Mouse (Mus musculus) intestine, postnatal 0 days (tissue): ENCODE results near the gene Myo16. TPM values are rescaled to one million over a fixed set of nuclear protein-coding genes. Genes with fewer than 3 reads are reported as not detected.

Experiments
- ATAC-seq: fragments of 200-750 bp; cut with Nextera tagmentation; 2 replicates; pipeline ENCODE4 v1.8.0; 2017; ENCODE audit warnings: mild to moderate bottlenecking, moderate TSS enrichment, moderate library complexity
- H3K27ac ChIP-seq: fragments of 300-500 bp; sonication (generic); 2 replicates; pipeline ENCODE4 v1.5.1; 2014; ENCODE audit warnings: mild to moderate bottlenecking, low read depth, low read length, moderate library complexity
- H3K27me3 ChIP-seq: fragments of 300-500 bp; sonication (generic); replicated peaks from 2 replicates; pipeline ENCODE4 v1.6.1; 2014; ENCODE audit warnings: low read length, mixed read lengths; ENCODE audit not compliant: control insufficient read depth, insufficient read depth
- H3K36me3 ChIP-seq: fragments of 300-500 bp; sonication (generic); 2 replicates; pipeline ENCODE4 v1.6.1; 2014; ENCODE audit warnings: mild to moderate bottlenecking, moderate library complexity; ENCODE audit not compliant: control insufficient read depth, insufficient read depth
- H3K4me1 ChIP-seq: fragments of 300-500 bp; sonication (generic); replicated peaks from 2 replicates; pipeline ENCODE4 v1.6.1; 2014; ENCODE audit warnings: antibody characterized with exemption, low read length, mixed read lengths; ENCODE audit not compliant: control insufficient read depth, insufficient read depth
- H3K4me2 ChIP-seq: fragments of 300-500 bp; sonication (generic); replicated peaks from 2 replicates; pipeline ENCODE4 v1.6.1; 2014; ENCODE audit warnings: low read depth, mild to moderate bottlenecking, moderate library complexity
- H3K4me3 ChIP-seq: fragments of 300-500 bp; sonication (generic); 2 replicates; pipeline ENCODE4 v1.5.1; 2014; ENCODE audit warnings: low read depth, low read length
- H3K9ac ChIP-seq: fragments of 300-500 bp; sonication (generic); 2 replicates; pipeline ENCODE4 v1.6.1; 2014; ENCODE audit warnings: mild to moderate bottlenecking, low read depth, low read length
- H3K9me3 ChIP-seq: fragments of 300-500 bp; sonication (generic); 2 replicates; pipeline ENCODE4 v1.6.1; 2016; ENCODE audit warnings: mixed run types; ENCODE audit not compliant: control insufficient read depth
- CTCF ChIP-seq: sonication (generic); IDR thresholded peaks from 2 replicates; pipeline ENCODE4 v1.5.1; 2016; ENCODE audit warnings: low read depth, mild to moderate bottlenecking, control low read depth, antibody characterized with exemption, moderate library complexity
- WGBS: fragments of 180-500 bp; shearing (Covaris S2); extraction: QIAGEN DNeasy Blood & Tissue Kit; methylation state at CpG from one replicate; pipeline ENCODE4 v1.1.7; 2014; 5-methylcytosine and 5-hydroxymethylcytosine counted together
- polyA plus RNA-seq: library from polyadenylated mRNA; unstranded; fragments of >200 nt; fragmentation: Nextera tagmentation; extraction: Ambion mirVana; gene quantifications from 2 replicates; pipeline ENCODE4 v1.2.1, GENCODE M21; 2015

Gene Myo16
- polyA plus RNA-seq, 1 experiment from 2014 or later, result not detected

DNA sequence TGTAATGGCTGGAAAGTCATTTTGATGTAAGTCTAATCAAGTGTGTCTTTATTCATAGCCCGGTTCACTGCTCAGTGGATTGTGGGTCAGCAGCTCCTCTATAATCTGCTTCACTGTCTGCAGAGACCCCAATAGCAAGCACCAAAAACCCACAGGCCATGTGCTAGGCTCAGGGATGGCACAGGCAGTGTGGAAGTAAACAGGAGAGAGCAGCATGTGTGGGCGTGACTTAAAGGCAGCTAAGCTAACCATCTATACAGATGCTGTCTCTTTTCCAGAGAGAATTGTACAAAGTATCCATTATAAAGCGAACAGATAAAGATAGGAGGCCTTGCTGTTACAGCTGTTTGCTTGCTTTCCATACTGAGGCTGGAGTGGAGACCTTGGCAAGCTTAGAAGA, 358.4 kb downstream of the Myo16 start:
- Histone ChIP-seq H3K27me3 (no peaks in the 10 kb centered on the region), H3K27ac (no peak overlapping the region), H3K36me3 (no peaks in the 10 kb centered on the region), H3K4me3 (no peak overlapping the region), H3K4me2 (no peak overlapping the region), H3K9ac (no peak overlapping the region), H3K9me3 (no peaks in the 10 kb centered on the region), H3K4me1 (no peaks in the 10 kb centered on the region)
- no peak for ATAC-seq
- no peak for TF ChIP-seq CTCF
- WGBS, result 80% methylated on average over 3 of the region's 3 CpGs

DNA sequence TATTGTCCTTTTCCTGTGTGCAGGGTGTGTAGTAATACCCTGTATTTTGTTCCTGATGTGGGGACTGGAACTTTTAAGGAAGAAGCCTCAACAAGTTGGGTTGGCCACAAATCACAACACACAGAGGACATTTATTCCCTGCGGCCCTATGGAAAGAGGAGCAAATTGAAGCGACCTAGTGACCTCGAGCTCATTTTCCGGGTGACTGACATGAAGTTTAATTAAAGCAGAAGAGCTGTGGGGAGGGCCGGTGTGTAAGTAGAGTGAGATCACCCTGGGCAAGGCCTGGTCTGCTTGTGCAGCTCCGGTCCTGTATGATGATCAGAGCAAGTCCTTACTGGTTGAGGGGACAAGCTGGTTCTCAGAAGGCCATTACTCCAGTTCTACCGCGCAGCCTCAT, 363.7 kb downstream of the Myo16 start:
- Histone ChIP-seq H3K4me3 (no peak overlapping the region), H3K27ac (no peak overlapping the region), H3K9ac (no peak overlapping the region), H3K4me2 (no peak overlapping the region), H3K27me3 (no peaks in the 10 kb centered on the region), H3K9me3 (no peaks in the 10 kb centered on the region), H3K36me3 (no peaks in the 10 kb centered on the region), H3K4me1 (no peaks in the 10 kb centered on the region)
- 87% methylated on average over 8 of the region's 8 CpGs for WGBS
- no peak for TF ChIP-seq CTCF
- ATAC-seq, result no peak

DNA sequence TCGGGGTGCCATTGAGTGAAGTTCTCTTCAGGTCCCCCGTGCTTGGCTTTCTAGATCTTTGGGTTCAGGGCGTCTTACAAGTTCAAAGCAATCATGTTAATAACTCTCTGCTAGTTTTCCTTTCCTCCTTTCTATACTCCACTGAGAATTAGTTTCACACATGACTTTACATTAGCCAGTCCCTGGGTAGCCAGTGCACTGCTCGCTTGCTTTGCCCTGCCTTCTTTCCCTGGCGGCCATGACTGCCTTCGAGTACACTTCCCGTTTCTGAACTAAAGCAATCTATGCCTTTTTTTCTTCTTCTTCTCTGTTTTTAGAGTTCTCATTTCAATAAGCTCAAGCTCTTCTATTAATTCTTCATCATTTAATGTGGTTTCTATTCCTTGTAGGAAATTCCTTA, 365.6 kb downstream of the Myo16 start:
- H3K4me1 ChIP-seq, result no peaks in the 10 kb centered on the region
- no peak for ATAC-seq
- no peaks in the 10 kb centered on the region for H3K36me3 ChIP-seq
- TF ChIP-seq CTCF, result no peak
- no peak overlapping the region for H3K9ac ChIP-seq
- no peak overlapping the region for H3K4me3 ChIP-seq
- 70% methylated on average over 7 of the region's 7 CpGs for whole genome bisulfite sequencing
- no peak overlapping the region for H3K27ac ChIP-seq
- no peaks in the 10 kb centered on the region for H3K9me3 ChIP-seq
- no peak overlapping the region for H3K4me2 ChIP-seq
- H3K27me3 ChIP-seq, result no peaks in the 10 kb centered on the region

DNA sequence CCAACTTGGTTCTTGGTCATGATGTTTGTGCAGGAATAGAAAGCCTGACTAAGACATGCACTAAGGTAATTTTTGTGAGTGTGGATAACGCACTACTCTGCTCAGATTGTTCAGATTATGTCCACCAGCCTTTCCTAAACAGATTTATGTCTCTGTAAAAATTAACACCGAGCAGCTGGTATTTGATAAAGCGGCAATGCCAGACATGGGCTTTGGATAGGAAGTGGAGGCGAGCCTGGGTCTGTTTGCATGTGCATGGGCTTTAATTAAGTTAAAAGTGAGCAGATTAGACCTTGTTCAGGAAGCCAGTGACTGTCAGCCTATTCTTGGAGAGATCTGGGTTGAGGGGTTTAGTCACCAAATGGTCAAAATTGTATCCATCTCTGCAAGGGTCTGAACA, 367.8 kb downstream of the Myo16 start:
- Histone ChIP-seq H3K27me3 (no peaks in the 10 kb centered on the region), H3K4me1 (no peaks in the 10 kb centered on the region), H3K9ac (no peak overlapping the region), H3K27ac (no peak overlapping the region), H3K9me3 (no peaks in the 10 kb centered on the region), H3K36me3 (no peaks in the 10 kb centered on the region), H3K4me3 (no peak overlapping the region), H3K4me2 (no peak overlapping the region)
- no peak for TF ChIP-seq CTCF
- ATAC-seq, result no peak
- 85% methylated on average over 4 of the region's 4 CpGs for WGBS

DNA sequence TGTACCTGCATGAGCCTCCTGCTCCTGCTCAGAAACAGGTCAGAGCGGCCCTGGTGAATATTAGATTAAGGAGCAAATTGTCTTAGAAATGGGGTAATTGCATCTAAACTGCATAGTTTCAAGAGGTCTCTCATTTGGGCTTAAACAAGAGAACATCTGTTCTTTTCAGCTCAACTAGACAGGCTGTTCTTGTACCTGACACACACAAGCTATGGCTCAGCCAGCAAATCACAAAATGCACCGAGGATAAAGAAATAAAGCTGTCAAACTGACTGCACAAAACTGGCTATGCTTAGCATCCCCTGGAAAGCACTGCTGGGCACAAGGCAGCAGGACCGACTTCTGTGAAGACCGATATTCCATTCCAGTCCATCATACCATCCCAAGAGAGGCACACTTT, 372.0 kb downstream of the Myo16 start:
- Histone ChIP-seq H3K9me3 (no peaks in the 10 kb centered on the region), H3K36me3 (no peaks in the 10 kb centered on the region), H3K27me3 (no peaks in the 10 kb centered on the region), H3K4me3 (no peak overlapping the region), H3K4me2 (no peak overlapping the region), H3K9ac (no peak overlapping the region), H3K27ac (no peak overlapping the region), H3K4me1 (no peaks in the 10 kb centered on the region)
- TF ChIP-seq CTCF, result no peak
- ATAC-seq, result no peak
- 76% methylated on average over 4 of the region's 4 CpGs for WGBS

DNA sequence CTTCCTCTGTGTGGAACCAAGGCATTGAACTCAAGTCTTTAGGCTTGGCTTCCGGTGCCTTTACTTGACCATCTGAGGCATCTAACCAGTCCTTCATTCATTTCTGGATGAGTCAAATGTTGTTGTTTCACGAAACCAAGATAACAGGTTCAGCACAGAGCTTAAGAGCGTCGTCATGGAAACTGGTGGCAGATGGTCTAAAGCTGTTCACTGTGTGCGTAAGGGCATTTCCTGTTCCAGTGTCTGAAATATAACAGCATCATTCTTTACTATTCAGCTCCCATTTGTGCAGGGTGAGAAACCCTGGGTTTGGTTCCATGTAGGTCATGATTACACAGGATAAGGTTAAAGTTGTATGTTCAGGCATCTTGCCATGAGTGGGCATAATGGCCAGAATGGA, 372.9 kb downstream of the Myo16 start:
- H3K9me3 ChIP-seq, result no peaks in the 10 kb centered on the region
- no peak overlapping the region for H3K4me3 ChIP-seq
- H3K4me1 ChIP-seq, result no peaks in the 10 kb centered on the region
- no peak overlapping the region for H3K27ac ChIP-seq
- ATAC-seq, result no peak
- H3K27me3 ChIP-seq, result no peaks in the 10 kb centered on the region
- no peaks in the 10 kb centered on the region for H3K36me3 ChIP-seq
- no peak overlapping the region for H3K4me2 ChIP-seq
- 64% methylated on average over 5 of the region's 5 CpGs for WGBS
- no peak for TF ChIP-seq CTCF
- no peak overlapping the region for H3K9ac ChIP-seq

DNA sequence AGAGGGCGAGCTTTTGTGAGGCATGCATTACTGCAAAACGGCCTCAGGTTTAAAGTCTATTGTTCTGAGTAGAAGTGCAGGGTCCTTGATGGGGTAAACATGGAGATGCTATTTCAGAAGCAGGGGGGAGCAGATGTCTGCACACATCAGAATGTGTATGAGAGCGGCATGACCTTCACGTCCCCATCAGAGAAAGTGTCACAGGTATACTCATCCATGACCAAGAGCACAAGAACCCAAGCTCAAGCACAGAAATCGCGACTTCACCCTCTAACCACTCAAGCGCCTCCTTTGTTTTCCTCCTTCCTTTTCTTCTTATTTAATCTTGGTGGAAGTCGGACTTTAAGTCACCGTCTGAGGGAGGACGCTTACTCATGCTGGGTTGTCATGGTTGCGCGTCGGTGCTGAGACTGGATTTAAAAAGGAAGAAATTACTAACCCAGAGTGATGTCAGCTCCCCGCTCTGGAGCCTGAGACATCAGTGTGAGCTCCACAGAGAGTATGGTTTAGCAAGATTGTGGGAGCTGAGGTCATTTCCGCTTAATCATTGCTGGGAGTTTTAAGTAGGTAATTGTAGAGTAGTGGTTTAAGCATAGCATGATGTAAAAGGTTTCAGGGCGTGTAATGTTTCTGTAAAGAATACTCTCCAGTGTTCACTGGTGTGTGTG, 381.0 kb downstream of the Myo16 start:
- 81% methylated on average over 16 of the region's 16 CpGs for WGBS
- no peak overlapping the region for H3K9ac ChIP-seq
- no peak for TF ChIP-seq CTCF
- no peaks in the 10 kb centered on the region for H3K9me3 ChIP-seq
- H3K27me3 ChIP-seq, result no peaks in the 10 kb centered on the region
- no peak overlapping the region for H3K27ac ChIP-seq
- no peak overlapping the region for H3K4me3 ChIP-seq
- no peak overlapping the region for H3K4me2 ChIP-seq
- H3K4me1 ChIP-seq, result no peaks in the 10 kb centered on the region
- no peaks in the 10 kb centered on the region for H3K36me3 ChIP-seq
- ATAC-seq, result no peak
